In genomic region chr3:152122720-152123119, GRCm38 (mm10) we compare ENCODE assay signal across 8 mouse cellular contexts. TPM values are rescaled to one million over a fixed set of nuclear protein-coding genes. Genes with fewer than 3 reads are reported as not detected.
DNase-seq lines count a peak whose midpoint lies in the region; ATAC-seq and TF ChIP-seq lines count a peak whose summit lies in the region.

No protein-coding gene starts in this region.

- H3K4me3 ChIP-seq in ES-Bruce4 (ENCODE audit: low read depth, low read length): no peak overlapping the region
- no peak overlapping the region for H3K4me3 ChIP-seq in cerebellum, adult 2 months (replicated peaks; ENCODE audit: insufficient read depth, low read depth, low read length)

- TF ChIP-seq POLR2A in ES-Bruce4 (IDR thresholded peaks at IDR 0.05; ENCODE audit: insufficient read depth, low read length): no peak
- TF ChIP-seq POLR2A in cerebellum, adult 2 months (IDR thresholded peaks at IDR 0.05; ENCODE audit: borderline replicate concordance, insufficient read depth, low read length): no peak

- POLR2A ChIA-PET in Patski (lab: Charles Lee): interaction anchor here (0.8 to 1.4 kb wide), 2 partner anchors 12 to 87 kb away, joined by 4 read pairs; no protein-coding TSS in a partner anchor

- DNase-seq in Patski (ENCODE audit: low read depth, low spot score): no peak
- peak; percentile 41 for DNase-seq in heart, postnatal 4 days
- peak; percentile 80 for DNase-seq in lung, postnatal 10 days
- no peak for DNase-seq in embryo, embryonic 11 days
- no peak for DNase-seq in left cerebral cortex, postnatal 14 days (ENCODE audit: low spot score in 2 of 2)
- DNase-seq in cerebellum, adult 2 months: no peak
- no peak for DNase-seq in right cerebral cortex, postnatal 14 days

- no peak for TF ChIP-seq CTCF in ES-Bruce4 (IDR thresholded peaks at IDR 0.05; ENCODE audit: low read depth, low read length)
- TF ChIP-seq CTCF in Patski (IDR thresholded peaks at IDR 0.05): no peak
- no peak for TF ChIP-seq CTCF in cerebellum, adult 2 months (IDR thresholded peaks at IDR 0.05; ENCODE audit: borderline replicate concordance, insufficient read depth, low read depth, low read length)

- no peak overlapping the region for H3K27ac ChIP-seq in ES-Bruce4 (ENCODE audit: insufficient read depth, low read length)
- H3K27ac ChIP-seq in cerebellum, adult 2 months (ENCODE audit: insufficient read depth, low read length): no peak overlapping the region

- 0 out of 2 replicates have a peak, but pooled peaks have one; percentile 5 for TF ChIP-seq EP300 in ES-Bruce4 (IDR thresholded peaks at IDR 0.05; ENCODE audit: insufficient read depth, low read depth, low read length)

- H3K36me3 ChIP-seq in ES-Bruce4 (ENCODE audit: control insufficient read depth, insufficient read depth, low read length, poor library complexity, severe bottlenecking): no peaks in the 10 kb centered on the region

- in situ Hi-C loops in Patski (cut with MboI; ENCODE audit: low pct_unique_long_range_greater_than_20kb): no loop called here

- H3K9me3 ChIP-seq in ES-Bruce4 (replicated peaks; ENCODE audit: control insufficient read depth, insufficient read depth, low read length, poor library complexity, severe bottlenecking): no peaks in the 10 kb centered on the region

- H3K27me3 ChIP-seq in ES-Bruce4 (ENCODE audit: control insufficient read depth, insufficient read depth, low read length, poor library complexity, severe bottlenecking) (no peaks in the 10 kb centered on the region), Patski (no peaks in the 10 kb centered on the region)
- H3K27me3 ChIP-seq in cerebellum, adult 2 months (ENCODE audit: control insufficient read depth, insufficient read depth, low read length): no peaks in the 10 kb centered on the region

- intact Hi-C loops in left cerebral cortex, postnatal 14 days (cut with DNase I): no loop called here

- peak; percentile 71 for ATAC-seq in Patski

- H3K9ac ChIP-seq in ES-Bruce4 (ENCODE audit: low read depth, poor library complexity, severe bottlenecking): no peak overlapping the region

- H3K4me1 ChIP-seq in ES-Bruce4 (ENCODE audit: control insufficient read depth, insufficient read depth, low read length): peaks cover 11% of the 10 kb centered on the region
- H3K4me1 ChIP-seq in cerebellum, adult 2 months (ENCODE audit: control insufficient read depth, insufficient read depth, low read length): peaks cover 2% of the 10 kb centered on the region; the same call in 1 of the 2 replicates

- CTCF ChIA-PET in Patski (lab: Charles Lee): interaction anchor here (1.0 to 2.6 kb wide), 6 partner anchors 11 to 95 kb away, joined by 3 to 12 read pairs (median 4); no protein-coding TSS in a partner anchor

- WGBS in cerebellum, adult 2 months: 74% methylated on average over 3 of the region's 3 CpGs

RNA-seq across cellular contexts. Expression of gene Gipc2, which starts 43.3 kb away (rescaled TPM):
- 17.1 and 19.9 TPM in 2 replicates for polyA plus RNA-seq in ES-Bruce4 (2011; ENCODE audit: insufficient read depth, insufficient read length, low read depth, missing spikeins)
- polyA plus RNA-seq in Patski (2021): 0.21 TPM
- total RNA-seq in heart, postnatal 4 days (2021): 1 to 10 TPM; 3.5 to 4.6 TPM
- 1 to 10 TPM; 3.1 to 4.1 TPM for total RNA-seq in left cerebral cortex, postnatal 14 days (2021)
- 9.7 and 10.4 TPM in 2 replicates for polyA plus RNA-seq in cerebellum, adult 2 months (2012; rRNA removed)

Comparison
In these comparisons a context has a peak if more than half of its experiments do, and no peak if none do; other contexts are left out.
1. DNase-seq: peak in heart, postnatal 4 days (single experiment) and lung, postnatal 10 days (single experiment); none in Patski (single experiment), embryo, embryonic 11 days (single experiment), left cerebral cortex, postnatal 14 days (0 of 2), cerebellum, adult 2 months (0 of 2) and right cerebral cortex, postnatal 14 days (single experiment).